Mouse (Mus musculus) heart, adult 2 months (tissue): ENCODE data around the gene Hist1h2bg.

Source experiments
- CTCF ChIP-seq: fragments of 200-600 bp; IDR thresholded peaks from 2 replicates; pipeline ENCODE4 v1.8.1; 2022; ENCODE audit warnings: antibody characterized with exemption, mild to moderate bottlenecking, moderate library complexity
- POLR2A ChIP-seq: fragments of 200-500 bp; IDR thresholded peaks from 2 replicates; pipeline ENCODE4 v1.6.1; 2011; ENCODE audit warnings: mild to moderate bottlenecking, low read depth, low read length, control low read depth; ENCODE audit not compliant: insufficient read depth

DNA sequence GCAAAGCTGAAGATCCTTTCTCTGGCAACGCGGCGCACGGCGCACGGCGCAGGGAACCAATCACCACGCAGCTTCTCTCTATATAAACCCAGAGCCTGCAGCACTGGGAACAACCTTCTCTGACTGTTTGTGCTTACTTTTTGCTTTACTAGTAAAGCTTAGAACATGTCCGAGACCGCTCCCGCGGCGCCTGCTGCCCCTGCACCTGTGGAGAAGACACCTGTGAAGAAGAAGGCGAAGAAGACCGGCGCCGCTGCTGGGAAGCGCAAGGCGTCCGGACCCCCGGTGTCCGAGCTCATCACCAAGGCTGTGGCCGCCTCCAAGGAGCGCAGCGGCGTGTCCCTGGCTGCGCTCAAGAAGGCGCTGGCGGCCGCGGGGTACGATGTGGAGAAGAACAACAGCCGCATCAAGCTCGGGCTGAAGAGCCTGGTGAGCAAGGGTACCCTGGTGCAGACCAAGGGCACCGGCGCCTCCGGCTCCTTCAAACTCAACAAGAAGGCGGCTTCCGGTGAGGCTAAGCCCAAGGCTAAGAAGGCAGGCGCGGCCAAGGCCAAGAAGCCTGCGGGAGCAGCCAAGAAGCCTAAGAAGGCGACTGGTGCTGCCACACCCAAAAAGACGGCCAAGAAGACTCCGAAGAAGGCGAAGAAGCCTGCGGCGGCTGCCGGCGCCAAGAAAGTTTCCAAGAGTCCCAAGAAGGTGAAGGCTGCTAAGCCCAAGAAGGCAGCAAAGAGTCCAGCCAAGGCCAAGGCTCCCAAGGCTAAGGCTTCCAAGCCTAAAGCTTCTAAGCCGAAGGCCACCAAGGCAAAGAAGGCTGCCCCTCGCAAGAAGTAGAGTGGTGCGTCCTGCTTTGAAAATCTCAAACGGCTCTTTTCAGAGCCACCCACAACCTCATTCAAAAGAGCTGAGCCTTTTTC is 16.0 kb upstream of the Hist1h2bg start:
- peak; percentile 94 for TF ChIP-seq POLR2A
- TF ChIP-seq CTCF: no peak
